Mouse (Mus musculus): ENCODE measurements around the gene Gm28308. TPM values are rescaled to one million over a fixed set of nuclear protein-coding genes. Genes with fewer than 3 reads are reported as not detected.

Gm28308 gene
- polyA plus RNA-seq, 2 experiments = not detected

GRCm38 (mm10) chr6:52248638-52249414 lies 35.7 kb upstream of the Gm28308 start:
- ATAC-seq (ENCODE audit: insufficient read depth) (no peak), DNase-seq (ENCODE audit: low read depth in 3 of 3, low spot score in 3 of 3) (no peak)
- Histone ChIP-seq H3K4me3 (ENCODE audit: insufficient read depth in 1 of 2, low read depth in 2 of 2, low read length in 2 of 2) (no peak overlapping the region), H3K36me3 (replicated peaks; ENCODE audit: control insufficient read depth, insufficient read depth, low read depth) (no peaks in the 10 kb centered on the region), H3K27ac (no peak overlapping the region), H3K9ac (replicated peaks) (no peak overlapping the region), H3K9me3 (ENCODE audit: control insufficient read depth, low read length) (no peaks in the 10 kb centered on the region), H3K4me1 (replicated peaks; ENCODE audit: control insufficient read depth in 2 of 2, insufficient read depth in 2 of 2, low read length in 1 of 2) (no peaks in the 10 kb centered on the region), H3K27me3 (ENCODE audit: control insufficient read depth, insufficient read depth, low read length) (peaks cover 98% of the 10 kb centered on the region), H3K4me2 (ENCODE audit: low read depth) (no peak overlapping the region)
- TF ChIP-seq EP300 (IDR thresholded peaks at IDR 0.05; ENCODE audit: low read depth) = no peak
- no peak for TF ChIP-seq CTCF (IDR thresholded peaks at IDR 0.05; ENCODE audit: low read depth)
- WGBS (ENCODE audit: insufficient replicate concordance) = 1% methylated on average over 27 of the region's 27 CpGs

- no peak overlapping the region for H3K4me2 ChIP-seq (ENCODE audit: low read depth)
- no peaks in the 10 kb centered on the region for H3K36me3 ChIP-seq (replicated peaks; ENCODE audit: control insufficient read depth, insufficient read depth, low read depth)
- TF ChIP-seq EP300 (IDR thresholded peaks at IDR 0.05; ENCODE audit: low read depth) = no peak
- TF ChIP-seq CTCF (IDR thresholded peaks at IDR 0.05; ENCODE audit: low read depth) = no peak
- 1% methylated on average over 23 of the region's 23 CpGs for WGBS (ENCODE audit: insufficient replicate concordance)
- no peak overlapping the region for H3K4me3 ChIP-seq (ENCODE audit: insufficient read depth in 1 of 2, low read depth in 2 of 2, low read length in 2 of 2)
- peaks cover 98% of the 10 kb centered on the region for H3K27me3 ChIP-seq (ENCODE audit: control insufficient read depth, insufficient read depth, low read length)
- H3K9ac ChIP-seq (replicated peaks) = no peak overlapping the region
- H3K4me1 ChIP-seq (replicated peaks; ENCODE audit: control insufficient read depth in 2 of 2, insufficient read depth in 2 of 2, low read length in 1 of 2) = no peaks in the 10 kb centered on the region
- no peaks in the 10 kb centered on the region for H3K9me3 ChIP-seq (ENCODE audit: control insufficient read depth, low read length)
- DNase-seq (ENCODE audit: low read depth in 3 of 3, low spot score in 3 of 3) (no peak), ATAC-seq (ENCODE audit: insufficient read depth) (no peak)
- no peak overlapping the region for H3K27ac ChIP-seq
Measured at GRCm38 (mm10) chr6:52247766-52248637, 34.9 kb upstream of the Gm28308 start.

DNA sequence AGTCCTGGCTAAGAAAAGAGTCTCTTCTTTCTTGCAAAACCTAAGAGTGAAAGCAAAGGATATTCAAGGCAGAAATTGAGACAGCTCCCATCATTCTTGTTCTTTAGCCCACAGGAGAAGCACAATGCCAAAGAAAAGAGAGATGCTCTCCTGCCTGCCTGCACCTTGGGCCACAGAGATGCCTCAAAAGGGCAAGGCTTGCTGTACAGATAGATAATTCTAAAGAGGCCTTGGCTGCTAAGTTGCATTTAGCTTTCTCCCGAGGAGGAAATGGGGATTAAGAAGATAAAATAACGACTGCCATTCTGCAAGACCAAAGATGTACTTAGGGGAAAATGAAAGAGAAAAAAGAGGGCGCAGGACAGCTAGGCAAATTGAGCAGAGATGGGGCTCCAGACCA lies 33.8 kb upstream of the Gm28308 start:
- Histone ChIP-seq H3K4me3 (ENCODE audit: insufficient read depth in 1 of 2, low read depth in 2 of 2, low read length in 2 of 2) (no peak overlapping the region), H3K9me3 (ENCODE audit: control insufficient read depth, low read length) (no peaks in the 10 kb centered on the region), H3K4me2 (ENCODE audit: low read depth) (no peak overlapping the region), H3K27me3 (ENCODE audit: control insufficient read depth, insufficient read depth, low read length) (peaks cover 98% of the 10 kb centered on the region), H3K27ac (no peak overlapping the region), H3K4me1 (replicated peaks; ENCODE audit: control insufficient read depth in 2 of 2, insufficient read depth in 2 of 2, low read length in 1 of 2) (no peaks in the 10 kb centered on the region), H3K36me3 (replicated peaks; ENCODE audit: control insufficient read depth, insufficient read depth, low read depth) (no peaks in the 10 kb centered on the region), H3K9ac (replicated peaks) (no peak overlapping the region)
- DNase-seq (ENCODE audit: low read depth in 3 of 3, low spot score in 3 of 3) (no peak), ATAC-seq (ENCODE audit: insufficient read depth) (no peak)
- TF ChIP-seq EP300 (IDR thresholded peaks at IDR 0.05; ENCODE audit: low read depth) (no peak), CTCF (IDR thresholded peaks at IDR 0.05; ENCODE audit: low read depth) (no peak)
- WGBS (ENCODE audit: insufficient replicate concordance) = 1% methylated on average over 3 of the region's 3 CpGs

DNA sequence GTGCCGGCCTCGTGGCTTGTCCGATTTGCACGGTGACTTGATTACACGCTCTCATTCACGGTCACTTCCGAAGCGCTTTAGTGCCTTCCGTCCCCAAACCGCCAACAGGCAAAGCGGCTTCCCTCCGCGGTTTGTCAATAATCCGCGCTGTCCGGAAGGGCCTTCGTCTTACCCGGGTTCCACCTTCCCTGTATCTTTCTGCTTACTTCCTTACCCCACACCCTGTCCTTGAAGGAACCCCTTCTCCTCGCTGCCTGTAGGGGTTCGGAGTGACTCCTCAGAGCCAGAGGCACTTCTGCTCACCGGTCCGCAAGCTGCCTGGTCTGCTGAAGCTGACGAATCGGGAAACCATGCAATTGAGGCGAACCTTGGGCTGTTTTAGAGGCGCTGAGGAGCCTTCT lies 33.3 kb upstream of the Gm28308 start:
- Histone ChIP-seq H3K4me3 (ENCODE audit: insufficient read depth in 1 of 2, low read depth in 2 of 2, low read length in 2 of 2) (no peak overlapping the region), H3K4me1 (replicated peaks; ENCODE audit: control insufficient read depth in 2 of 2, insufficient read depth in 2 of 2, low read length in 1 of 2) (no peaks in the 10 kb centered on the region), H3K27me3 (ENCODE audit: control insufficient read depth, insufficient read depth, low read length) (peaks cover 98% of the 10 kb centered on the region), H3K9ac (replicated peaks) (no peak overlapping the region), H3K36me3 (replicated peaks; ENCODE audit: control insufficient read depth, insufficient read depth, low read depth) (no peaks in the 10 kb centered on the region), H3K4me2 (ENCODE audit: low read depth) (no peak overlapping the region), H3K9me3 (ENCODE audit: control insufficient read depth, low read length) (no peaks in the 10 kb centered on the region), H3K27ac (no peak overlapping the region)
- WGBS (ENCODE audit: insufficient replicate concordance) = under 1% methylated on average over 26 of the region's 26 CpGs
- ATAC-seq (ENCODE audit: insufficient read depth) (no peak), DNase-seq (ENCODE audit: low read depth in 3 of 3, low spot score in 3 of 3) (no peak)
- TF ChIP-seq CTCF (IDR thresholded peaks at IDR 0.05; ENCODE audit: low read depth) (no peak), EP300 (IDR thresholded peaks at IDR 0.05; ENCODE audit: low read depth) (no peak)

GRCm38 (mm10) chr6:52245757-52246142 lies 32.6 kb upstream of the Gm28308 start, which contains the start of gene Hoxa11:
Gene Hoxa11 (minus strand): TSS chr6:52245810.
- Histone ChIP-seq H3K4me2 (ENCODE audit: low read depth) (no peak within 1 kb of the TSS), H3K4me3 (ENCODE audit: insufficient read depth in 1 of 2, low read depth in 2 of 2, low read length in 2 of 2) (no peak within 1 kb of the TSS), H3K4me1 (replicated peaks; ENCODE audit: control insufficient read depth in 2 of 2, insufficient read depth in 2 of 2, low read length in 1 of 2) (no peaks in the 10 kb centered on the region), H3K36me3 (replicated peaks; ENCODE audit: control insufficient read depth, insufficient read depth, low read depth) (no peaks in the 10 kb centered on the region), H3K27me3 (ENCODE audit: control insufficient read depth, insufficient read depth, low read length) (peaks cover 98% of the 10 kb centered on the region), H3K9me3 (ENCODE audit: control insufficient read depth, low read length) (no peaks in the 10 kb centered on the region), H3K9ac (replicated peaks) (no peak within 1 kb of the TSS), H3K27ac (no peak within 1 kb of the TSS)
- whole genome bisulfite sequencing (ENCODE audit: insufficient replicate concordance) = 4% methylated on average over 20 of the region's 20 CpGs
- ATAC-seq (ENCODE audit: insufficient read depth) = no peak
- no peak for DNase-seq (ENCODE audit: low read depth in 3 of 3, low spot score in 3 of 3)
- no peak for TF ChIP-seq CTCF (IDR thresholded peaks at IDR 0.05; ENCODE audit: low read depth)
- no peak for TF ChIP-seq EP300 (IDR thresholded peaks at IDR 0.05; ENCODE audit: low read depth)

Measured in liver, embryonic 14.5 days (tissue).